Mouse (Mus musculus): ENCODE results near the gene Zbtb34. TPM values are rescaled to one million over a fixed set of nuclear protein-coding genes. Genes with fewer than 3 reads are reported as not detected.

Zbtb34 gene
- polyA plus RNA-seq, 1 experiment from 2014 or later, result 3.8 TPM

DNA sequence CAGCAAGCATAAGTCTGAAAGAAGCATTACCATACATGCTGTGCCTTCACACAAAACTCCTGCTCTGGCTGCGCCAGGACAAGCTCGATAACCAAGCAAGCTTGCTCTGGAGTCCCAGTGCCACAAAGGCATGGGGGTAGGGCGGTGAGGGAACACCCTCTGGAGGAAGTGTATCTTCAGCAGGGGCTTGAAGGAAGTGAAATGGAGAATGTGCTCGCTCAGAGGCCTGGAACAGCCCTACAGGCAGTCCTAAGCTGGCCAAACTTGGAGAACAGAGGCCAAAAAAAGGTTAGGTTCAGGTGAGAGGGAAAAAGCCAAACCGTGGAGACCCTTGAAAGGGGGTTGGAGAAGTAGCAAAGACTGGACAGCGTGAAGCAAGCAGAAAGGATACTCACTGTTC is 1.8 kb downstream of the Zbtb34 start:
- H3K9me3 ChIP-seq (replicated peaks; ENCODE audit: control insufficient read depth, low read length), result no peaks in the 10 kb centered on the region
- H3K4me2 ChIP-seq (ENCODE audit: low read depth, low read length), result peak overlapping the region; percentile 71
- peak overlapping the region; percentile 97 for H3K4me3 ChIP-seq (ENCODE audit: low read length)
- H3K4me1 ChIP-seq (ENCODE audit: control insufficient read depth, insufficient read depth, low read length), result peaks cover 8% of the 10 kb centered on the region
- ATAC-seq (replicated peaks; ENCODE audit: extremely low read depth, insufficient read depth, low FRiP score), result no peak
- H3K9ac ChIP-seq (ENCODE audit: low read length), result peak overlapping the region; percentile 98
- H3K27ac ChIP-seq (ENCODE audit: low read length), result peak overlapping the region; percentile 68
- 0 out of 2 replicates have a peak, but pooled peaks cover 6% of the 10 kb centered on the region for H3K36me3 ChIP-seq (ENCODE audit: control insufficient read depth, insufficient read depth)
- no peaks in the 10 kb centered on the region for H3K27me3 ChIP-seq (ENCODE audit: control insufficient read depth, insufficient read depth, low read length)
- WGBS, result 41% methylated on average over 6 of the region's 6 CpGs

DNA sequence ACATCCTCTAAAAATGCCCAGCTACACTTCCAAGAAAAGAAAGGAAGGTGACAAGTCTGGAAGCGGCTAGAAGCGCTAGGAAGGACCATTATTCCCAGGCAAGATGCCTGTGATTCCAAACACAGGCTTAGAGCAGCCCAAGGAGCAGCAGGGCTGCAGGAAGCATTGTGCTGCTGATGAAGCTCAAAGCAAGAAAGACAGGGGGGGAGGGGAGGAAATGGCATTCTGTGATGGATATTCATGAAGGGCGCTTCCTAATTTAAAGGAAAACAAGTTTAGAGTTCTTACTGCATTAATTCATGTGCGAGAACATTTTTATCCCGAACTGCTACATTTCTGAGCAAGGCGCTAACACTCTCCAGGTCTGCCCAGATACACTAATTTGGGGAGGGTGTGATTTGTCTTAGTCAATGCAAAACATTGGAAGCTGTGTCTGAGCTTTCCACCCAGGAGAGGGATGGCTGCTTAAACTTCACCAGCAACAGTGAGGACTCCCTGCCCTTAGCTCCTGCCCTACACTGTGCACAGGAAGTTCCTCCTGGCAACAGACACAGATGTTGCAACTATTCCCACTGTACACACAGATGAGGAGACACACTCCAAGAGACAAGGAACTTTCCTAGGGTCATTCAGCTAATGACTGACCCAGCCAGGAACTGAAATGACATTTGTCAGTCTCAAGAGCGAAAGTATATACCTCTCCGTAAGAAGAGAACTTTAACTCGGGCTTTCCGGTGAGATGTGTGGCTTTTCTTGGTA is 4.3 kb downstream of the Zbtb34 start:
- peaks cover 12% of the 10 kb centered on the region; the same call in 1 of the 2 replicates for H3K36me3 ChIP-seq (ENCODE audit: control insufficient read depth, insufficient read depth)
- no peaks in the 10 kb centered on the region for H3K27me3 ChIP-seq (ENCODE audit: control insufficient read depth, insufficient read depth, low read length)
- H3K4me3 ChIP-seq (ENCODE audit: low read length), result no peak overlapping the region
- H3K9me3 ChIP-seq (replicated peaks; ENCODE audit: control insufficient read depth, low read length), result no peaks in the 10 kb centered on the region
- ATAC-seq (replicated peaks; ENCODE audit: extremely low read depth, insufficient read depth, low FRiP score), result no peak
- no peak overlapping the region for H3K27ac ChIP-seq (ENCODE audit: low read length)
- WGBS, result 81% methylated on average over 10 of the region's 10 CpGs
- peaks cover 8% of the 10 kb centered on the region for H3K4me1 ChIP-seq (ENCODE audit: control insufficient read depth, insufficient read depth, low read length)
- no peak overlapping the region for H3K4me2 ChIP-seq (ENCODE audit: low read depth, low read length)
- H3K9ac ChIP-seq (ENCODE audit: low read length), result no peak overlapping the region

GRCm38 (mm10) chr2:33417454-33417853 is 13.7 kb downstream of the Zbtb34 start:
- no peak overlapping the region for H3K4me2 ChIP-seq (ENCODE audit: low read depth, low read length)
- H3K4me3 ChIP-seq (ENCODE audit: low read length), result no peak overlapping the region
- ATAC-seq (replicated peaks; ENCODE audit: extremely low read depth, insufficient read depth, low FRiP score), result no peak
- WGBS, result 52% methylated on average over 4 of the region's 4 CpGs
- no peak overlapping the region for H3K9ac ChIP-seq (ENCODE audit: low read length)
- no peaks in the 10 kb centered on the region for H3K27me3 ChIP-seq (ENCODE audit: control insufficient read depth, insufficient read depth, low read length)
- H3K36me3 ChIP-seq (ENCODE audit: control insufficient read depth, insufficient read depth), result no peaks in the 10 kb centered on the region
- H3K4me1 ChIP-seq (ENCODE audit: control insufficient read depth, insufficient read depth, low read length), result 0 out of 2 replicates have a peak, but pooled peaks cover 5% of the 10 kb centered on the region
- no peak overlapping the region for H3K27ac ChIP-seq (ENCODE audit: low read length)
- H3K9me3 ChIP-seq (replicated peaks; ENCODE audit: control insufficient read depth, low read length), result no peaks in the 10 kb centered on the region

- no peak overlapping the region for H3K27ac ChIP-seq (ENCODE audit: low read length)
- H3K4me1 ChIP-seq (ENCODE audit: control insufficient read depth, insufficient read depth, low read length), result 0 out of 2 replicates have a peak, but pooled peaks cover 5% of the 10 kb centered on the region
- H3K27me3 ChIP-seq (ENCODE audit: control insufficient read depth, insufficient read depth, low read length), result no peaks in the 10 kb centered on the region
- no peak overlapping the region for H3K4me3 ChIP-seq (ENCODE audit: low read length)
- H3K9me3 ChIP-seq (replicated peaks; ENCODE audit: control insufficient read depth, low read length), result no peaks in the 10 kb centered on the region
- H3K9ac ChIP-seq (ENCODE audit: low read length), result no peak overlapping the region
- ATAC-seq (replicated peaks; ENCODE audit: extremely low read depth, insufficient read depth, low FRiP score), result no peak
- H3K36me3 ChIP-seq (ENCODE audit: control insufficient read depth, insufficient read depth), result peaks cover 22% of the 10 kb centered on the region
- 84% methylated on average over 13 of the region's 13 CpGs for WGBS
- H3K4me2 ChIP-seq (ENCODE audit: low read depth, low read length), result no peak overlapping the region
These were observed 17.1 kb downstream of the Zbtb34 start for GRCm38 (mm10) chr2:33414019-33414418.

DNA sequence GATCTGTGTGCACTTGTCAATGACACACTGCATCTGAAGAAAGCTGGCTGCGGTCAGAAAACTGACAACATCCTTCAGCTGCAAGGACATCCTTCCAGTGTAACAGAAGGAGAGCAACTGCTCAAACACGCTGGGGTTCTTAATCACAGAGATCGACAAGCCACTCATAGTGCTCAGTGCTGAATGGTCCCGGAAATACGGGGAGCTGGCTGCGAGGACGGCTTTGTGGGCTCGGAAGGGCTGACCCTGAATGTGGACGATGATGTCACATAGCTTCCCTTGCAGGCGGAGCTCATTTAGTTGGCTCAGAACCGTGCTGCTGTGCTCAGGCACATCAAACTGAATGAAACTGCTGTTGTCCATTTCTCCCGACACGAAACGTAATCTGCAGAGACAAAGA is 19.0 kb downstream of the Zbtb34 start:
- WGBS, result 66% methylated on average over 14 of the region's 14 CpGs
- ATAC-seq (replicated peaks; ENCODE audit: extremely low read depth, insufficient read depth, low FRiP score), result no peak
- Histone ChIP-seq H3K4me1 (ENCODE audit: control insufficient read depth, insufficient read depth, low read length) (0 out of 2 replicates have a peak, but pooled peaks cover 5% of the 10 kb centered on the region), H3K9ac (ENCODE audit: low read length) (no peak overlapping the region), H3K4me2 (ENCODE audit: low read depth, low read length) (no peak overlapping the region), H3K9me3 (replicated peaks; ENCODE audit: control insufficient read depth, low read length) (no peaks in the 10 kb centered on the region), H3K36me3 (ENCODE audit: control insufficient read depth, insufficient read depth) (peaks cover 22% of the 10 kb centered on the region), H3K27me3 (ENCODE audit: control insufficient read depth, insufficient read depth, low read length) (no peaks in the 10 kb centered on the region), H3K4me3 (ENCODE audit: low read length) (no peak overlapping the region), H3K27ac (ENCODE audit: low read length) (no peak overlapping the region)

DNA sequence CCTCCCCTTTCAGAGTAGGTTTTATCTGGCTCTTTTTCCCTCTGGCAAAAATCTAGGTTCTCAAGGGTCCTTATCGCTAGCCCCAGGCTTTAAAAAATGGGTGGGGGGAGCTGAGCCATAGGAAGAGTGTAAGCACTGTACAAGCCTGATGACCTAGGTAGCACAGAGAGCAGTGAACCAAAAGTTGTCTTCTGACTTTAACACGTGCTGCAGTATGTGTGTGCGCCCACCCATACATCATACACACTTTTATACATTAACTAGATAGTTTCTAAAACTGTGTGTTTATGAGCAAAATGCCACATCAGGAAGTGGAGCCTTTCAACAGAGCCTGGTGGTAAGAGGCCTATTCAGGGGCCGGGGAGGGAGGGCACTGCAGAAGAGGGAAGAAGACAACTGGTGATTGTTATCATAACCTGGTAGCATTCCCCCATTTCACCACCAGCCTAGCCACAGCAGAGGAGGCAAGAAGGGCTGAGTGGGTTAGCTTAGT is 27.6 kb downstream of the Zbtb34 start:
- Histone ChIP-seq H3K27me3 (ENCODE audit: control insufficient read depth, insufficient read depth, low read length) (no peaks in the 10 kb centered on the region), H3K4me2 (ENCODE audit: low read depth, low read length) (no peak overlapping the region), H3K9me3 (replicated peaks; ENCODE audit: control insufficient read depth, low read length) (no peaks in the 10 kb centered on the region), H3K36me3 (ENCODE audit: control insufficient read depth, insufficient read depth) (no peaks in the 10 kb centered on the region), H3K4me1 (ENCODE audit: control insufficient read depth, insufficient read depth, low read length) (peaks cover 5% of the 10 kb centered on the region; the same call in 1 of the 2 replicates), H3K9ac (ENCODE audit: low read length) (no peak overlapping the region), H3K27ac (ENCODE audit: low read length) (peak overlapping the region; percentile 31; the same call in 1 of the 2 replicates), H3K4me3 (ENCODE audit: low read length) (no peak overlapping the region)
- WGBS, result 71% methylated on average over 4 of the region's 4 CpGs
- no peak for ATAC-seq (replicated peaks; ENCODE audit: extremely low read depth, insufficient read depth, low FRiP score)

- WGBS, result 69% methylated on average over 5 of the region's 5 CpGs
- H3K4me2 ChIP-seq (ENCODE audit: low read depth, low read length), result no peak overlapping the region
- no peak overlapping the region for H3K27ac ChIP-seq (ENCODE audit: low read length)
- no peaks in the 10 kb centered on the region for H3K9me3 ChIP-seq (replicated peaks; ENCODE audit: control insufficient read depth, low read length)
- H3K9ac ChIP-seq (ENCODE audit: low read length), result no peak overlapping the region
- ATAC-seq (replicated peaks; ENCODE audit: extremely low read depth, insufficient read depth, low FRiP score), result no peak
- H3K4me1 ChIP-seq (ENCODE audit: control insufficient read depth, insufficient read depth, low read length), result peaks cover 5% of the 10 kb centered on the region; the same call in 1 of the 2 replicates
- H3K4me3 ChIP-seq (ENCODE audit: low read length), result no peak overlapping the region
- H3K27me3 ChIP-seq (ENCODE audit: control insufficient read depth, insufficient read depth, low read length), result no peaks in the 10 kb centered on the region
- H3K36me3 ChIP-seq (ENCODE audit: control insufficient read depth, insufficient read depth), result no peaks in the 10 kb centered on the region
These were observed 28.5 kb downstream of the Zbtb34 start for GRCm38 (mm10) chr2:33402638-33403037.

GRCm38 (mm10) chr2:33402236-33402635 is 28.9 kb downstream of the Zbtb34 start:
- Histone ChIP-seq H3K4me1 (ENCODE audit: control insufficient read depth, insufficient read depth, low read length) (peaks cover 5% of the 10 kb centered on the region; the same call in 1 of the 2 replicates), H3K4me3 (ENCODE audit: low read length) (no peak overlapping the region), H3K36me3 (ENCODE audit: control insufficient read depth, insufficient read depth) (no peaks in the 10 kb centered on the region), H3K9ac (ENCODE audit: low read length) (no peak overlapping the region), H3K9me3 (replicated peaks; ENCODE audit: control insufficient read depth, low read length) (no peaks in the 10 kb centered on the region), H3K27me3 (ENCODE audit: control insufficient read depth, insufficient read depth, low read length) (no peaks in the 10 kb centered on the region), H3K4me2 (ENCODE audit: low read depth, low read length) (no peak overlapping the region), H3K27ac (ENCODE audit: low read length) (no peak overlapping the region)
- WGBS, result 27% methylated on average over 7 of the region's 7 CpGs
- 0 out of 2 replicates have a peak, but pooled peaks have one; percentile 32 for ATAC-seq (replicated peaks; ENCODE audit: extremely low read depth, insufficient read depth, low FRiP score)

- no peaks in the 10 kb centered on the region for H3K36me3 ChIP-seq (ENCODE audit: control insufficient read depth, insufficient read depth)
- no peak overlapping the region for H3K4me3 ChIP-seq (ENCODE audit: low read length)
- H3K27me3 ChIP-seq (ENCODE audit: control insufficient read depth, insufficient read depth, low read length), result no peaks in the 10 kb centered on the region
- no peak overlapping the region for H3K9ac ChIP-seq (ENCODE audit: low read length)
- ATAC-seq (replicated peaks; ENCODE audit: extremely low read depth, insufficient read depth, low FRiP score), result no peak
- H3K4me1 ChIP-seq (ENCODE audit: control insufficient read depth, insufficient read depth, low read length), result peaks cover 5% of the 10 kb centered on the region; the same call in 1 of the 2 replicates
- H3K9me3 ChIP-seq (replicated peaks; ENCODE audit: control insufficient read depth, low read length), result no peaks in the 10 kb centered on the region
- H3K4me2 ChIP-seq (ENCODE audit: low read depth, low read length), result no peak overlapping the region
- WGBS, result 34% methylated on average over 3 of the region's 3 CpGs
- no peak overlapping the region for H3K27ac ChIP-seq (ENCODE audit: low read length)
These were observed 29.9 kb downstream of the Zbtb34 start for GRCm38 (mm10) chr2:33401217-33401616.
